Mouse (Mus musculus): ENCODE results near the gene Camta2. TPM values are rescaled to one million over a fixed set of nuclear protein-coding genes. Genes with fewer than 3 reads are reported as not detected.

Camta2 gene
- total RNA-seq, 2 experiments from 2014 or later, result 38.3 to 40.0 TPM

- no peak for DNase-seq
- intact Hi-C loops (cut with DNase I), result no loop called here
These were observed 20.4 kb downstream of the Camta2 start for GRCm38 (mm10) chr11:70667271-70668150.

GRCm38 (mm10) chr11:70666687-70667086, 21.2 kb downstream of the Camta2 start:
- intact Hi-C loops (cut with DNase I), result no loop called here

GRCm38 (mm10) chr11:70664741-70665140, 23.2 kb downstream of the Camta2 start:
- DNase-seq, result no peak
- intact Hi-C loops (cut with DNase I), result no loop called here

More at GRCm38 (mm10) chr11:70666687-70667086, 21.2 kb downstream of the Camta2 start:
- DNase-seq, result no peak

GRCm38 (mm10) chr11:70663957-70664356, 23.9 kb downstream of the Camta2 start:
- DNase-seq, result peak; percentile 55 to 65
- intact Hi-C loops (cut with DNase I), result no loop called here

- intact Hi-C loops (cut with DNase I), result no loop called here
- no peak for DNase-seq
These were observed 24.8 kb downstream of the Camta2 start for GRCm38 (mm10) chr11:70663101-70663500.

GRCm38 (mm10) chr11:70660571-70660970, 27.3 kb downstream of the Camta2 start:
- intact Hi-C loops (cut with DNase I), result no loop called here
- DNase-seq, result no peak

GRCm38 (mm10) chr11:70658942-70659341, 29.0 kb downstream of the Camta2 start:
- intact Hi-C loops (cut with DNase I), result loop anchor here (10.0 kb wide), 1 partner anchor 664 kb away; the partner anchor contains the start of genes Gabarap and Phf23
- DNase-seq, result no peak

GRCm38 (mm10) chr11:70658521-70658920, 29.4 kb downstream of the Camta2 start:
- intact Hi-C loops (cut with DNase I), result loop anchor here (10.0 kb wide), 1 partner anchor 664 kb away; the partner anchor contains the start of genes Gabarap and Phf23
- DNase-seq, result no peak

GRCm38 (mm10) chr11:70657991-70658390, 29.9 kb downstream of the Camta2 start:
- intact Hi-C loops (cut with DNase I), result loop anchor here (10.0 kb wide), 1 partner anchor 663 kb away; the partner anchor contains the start of genes Gabarap and Phf23
- no peak for DNase-seq

GRCm38 (mm10) chr11:70657573-70657972, 30.3 kb downstream of the Camta2 start:
- DNase-seq, result no peak
- intact Hi-C loops (cut with DNase I), result loop anchor here (10.0 kb wide), 1 partner anchor 663 kb away; the partner anchor contains the start of genes Gabarap and Phf23

- peak; percentile 65 for DNase-seq
- intact Hi-C loops (cut with DNase I), result loop anchor here (10.0 kb wide), 1 partner anchor 662 kb away; the partner anchor contains the start of genes Gabarap and Phf23
These were observed 30.9 kb downstream of the Camta2 start, which contains the start of gene Eno3 for GRCm38 (mm10) chr11:70656964-70657363. Gene Eno3, plus strand, starts transcription at chr11:70657202.

- DNase-seq, result peak; percentile 79 to 84
These were observed 31.4 kb downstream of the Camta2 start for GRCm38 (mm10) chr11:70656456-70656927.

GRCm38 (mm10) chr11:70655571-70656455, 32.1 kb downstream of the Camta2 start:
- DNase-seq, result peak; percentile 72 to 76
- intact Hi-C loops (cut with DNase I), result loop anchor here (2.0 to 10.0 kb wide), 2 partner anchors 31 to 661 kb away; partner anchors contain the start of genes Gabarap and Phf23

More at GRCm38 (mm10) chr11:70656456-70656927, 31.4 kb downstream of the Camta2 start:
- intact Hi-C loops (cut with DNase I), result loop anchor here (10.0 kb wide), 1 partner anchor 662 kb away; the partner anchor contains the start of genes Gabarap and Phf23

GRCm38 (mm10) chr11:70654923-70655570, 32.9 kb downstream of the Camta2 start:
- DNase-seq, result peak; percentile 86 to 87
- intact Hi-C loops (cut with DNase I), result loop anchor here (2.0 to 10.0 kb wide), 2 partner anchors 32 to 660 kb away; partner anchors contain the start of genes Gabarap and Phf23

- DNase-seq, result peak; percentile 78 to 83
These were observed 33.5 kb downstream of the Camta2 start, which contains the start of gene Pfn1 for GRCm38 (mm10) chr11:70654198-70654922. Gene Pfn1, minus strand, starts transcription at chr11:70654644.

GRCm38 (mm10) chr11:70653345-70654197, 34.3 kb downstream of the Camta2 start:
- intact Hi-C loops (cut with DNase I), result loop anchor here (2.0 to 10.0 kb wide), 2 partner anchors 33 to 659 kb away; partner anchors contain the start of genes Gabarap and Phf23
- peak; percentile 76 to 77 for DNase-seq

More at GRCm38 (mm10) chr11:70654198-70654922, 33.5 kb downstream of the Camta2 start, which contains the start of gene Pfn1:
- intact Hi-C loops (cut with DNase I), result loop anchor here (2.0 to 10.0 kb wide), 2 partner anchors 32 to 660 kb away; partner anchors contain the start of genes Gabarap and Phf23

GRCm38 (mm10) chr11:70652884-70653344, 35.0 kb downstream of the Camta2 start:
- intact Hi-C loops (cut with DNase I), result loop anchor here (10.0 kb wide), 1 partner anchor 658 kb away; the partner anchor contains the start of genes Gabarap and Phf23
- no peak for DNase-seq

Data from heart, postnatal 14 days (tissue).